Mouse (Mus musculus) embryo, embryonic 10 days (tissue): Measurements from ENCODE around the gene Rtp3.

Experiments
- DNase-seq: peaks from one replicate; pipeline ENCODE4 v3.0.0-alpha.2; 2015; ENCODE audit warnings: low spot score

Rtp3 gene

DNA sequence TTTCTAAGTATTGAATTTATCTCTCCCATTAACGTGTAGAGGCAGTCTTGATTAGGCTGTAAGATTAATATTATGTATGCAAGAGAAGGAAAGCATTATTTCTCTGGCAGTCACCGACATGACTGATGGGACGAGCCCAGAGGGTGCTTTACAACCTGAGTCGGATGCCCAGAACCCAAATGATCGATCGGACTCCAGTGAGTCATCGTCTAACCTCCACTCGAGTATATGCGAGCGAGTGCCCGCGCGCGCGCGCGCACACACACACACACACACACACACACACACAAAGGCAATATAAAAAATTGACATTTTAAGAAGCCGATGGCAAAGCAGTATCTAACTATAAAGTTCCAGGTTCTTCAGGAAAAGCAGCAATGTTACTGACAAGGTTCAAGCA lies 45.0 kb downstream of the Rtp3 start:
- DNase-seq: no peak

DNA sequence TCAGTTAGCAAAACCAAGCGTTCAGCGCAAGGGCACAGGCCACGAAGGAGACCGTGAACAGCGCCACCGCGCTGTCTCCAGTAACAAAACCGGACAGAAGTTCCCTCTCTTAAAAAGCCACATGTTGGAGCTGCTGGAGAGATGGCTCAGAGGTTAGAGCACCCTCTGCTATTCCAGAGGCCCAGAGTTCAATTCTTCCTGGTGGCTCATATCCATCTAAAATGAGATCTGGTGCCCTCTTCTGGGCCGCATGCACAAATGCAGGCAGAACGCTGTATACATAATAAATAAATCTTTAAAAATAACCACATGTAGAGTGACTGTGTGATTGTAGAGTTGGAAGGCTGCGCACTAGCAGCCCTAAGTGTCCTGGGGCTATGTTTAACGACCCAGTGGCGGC lies 46.1 kb downstream of the Rtp3 start:
- peak; percentile 43 for DNase-seq

GRCm38 (mm10) chr9:110937506-110938490 lies 52.6 kb downstream of the Rtp3 start:
- DNase-seq: peak; percentile 78

- no peak for DNase-seq
These were observed 54.4 kb downstream of the Rtp3 start for GRCm38 (mm10) chr9:110935941-110936340.
